Mouse (Mus musculus) frontal cortex, adult 2 months (tissue): Measurements from ENCODE around the gene Angptl8. TPM values are rescaled to one million over a fixed set of nuclear protein-coding genes. Genes with fewer than 3 reads are reported as not detected.

Experiments
- DNase-seq, 2 experiments: peaks; one replicate each; pipeline ENCODE4 v3.0.0; 2022; ENCODE audit warnings: low spot score in 1 of 2; ENCODE audit errors: extremely low spot score in 1 of 2
- polyA plus RNA-seq: library from polyadenylated mRNA; depleted of rRNA; stranded (reverse); fragments of >200 nt; gene quantifications from 2 replicates; pipeline ENCODE4 v1.2.3, GENCODE M21; 2012

Angptl8 gene
- polyA plus RNA-seq, 1 experiment, result not detected

DNA sequence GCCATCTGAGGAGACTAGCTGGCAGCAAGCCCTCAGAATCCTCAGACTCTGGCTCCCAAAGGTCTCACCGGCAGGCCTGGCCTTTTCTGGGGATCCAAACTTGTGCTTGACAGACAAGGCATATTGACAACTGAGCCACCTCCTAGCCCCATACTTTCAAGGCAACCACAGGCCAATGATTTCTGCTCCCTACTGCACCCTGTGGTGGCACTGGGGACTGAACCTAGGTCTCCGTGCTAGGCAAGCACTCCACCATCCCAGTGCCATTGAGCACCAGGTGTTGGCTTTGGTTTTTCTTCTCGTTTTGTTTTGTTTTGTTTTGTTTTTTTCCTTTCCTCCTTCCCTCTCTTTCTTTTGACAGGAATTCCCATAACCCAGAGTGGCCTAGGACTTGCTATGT lies 26.7 kb upstream of the Angptl8 start:
- DNase-seq, result no peak

GRCm38 (mm10) chr9:21811170-21811569 lies 24.1 kb upstream of the Angptl8 start:
- no peak for DNase-seq

GRCm38 (mm10) chr9:21816716-21817305 lies 18.5 kb upstream of the Angptl8 start:
- DNase-seq, result no peak

GRCm38 (mm10) chr9:21818125-21818524 lies 17.2 kb upstream of the Angptl8 start:
- no peak for DNase-seq

GRCm38 (mm10) chr9:21818561-21818960 lies 16.7 kb upstream of the Angptl8 start:
- no peak for DNase-seq

GRCm38 (mm10) chr9:21819181-21819729 lies 16.1 kb upstream of the Angptl8 start:
- no peak for DNase-seq

DNA sequence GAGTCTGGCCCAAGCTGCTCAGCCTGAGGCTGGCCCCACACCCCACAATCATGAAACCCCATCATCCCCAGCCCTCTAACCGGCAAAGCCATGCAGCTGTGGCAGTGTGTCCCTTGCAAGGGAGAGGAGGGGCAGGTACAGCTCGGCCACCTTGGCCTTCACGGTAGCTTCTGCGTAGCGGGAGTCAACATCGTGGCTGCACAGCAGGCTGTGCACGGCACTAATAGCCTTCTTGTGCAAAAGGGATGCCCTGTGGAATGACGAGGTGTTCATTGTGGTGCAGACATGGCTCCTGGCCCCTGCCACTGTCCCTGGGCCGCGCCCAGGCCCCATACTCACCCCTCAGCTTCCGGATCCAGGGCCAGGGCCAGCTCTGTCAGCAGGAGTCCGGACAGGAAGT lies 15.1 kb upstream of the Angptl8 start:
- no peak for DNase-seq

DNA sequence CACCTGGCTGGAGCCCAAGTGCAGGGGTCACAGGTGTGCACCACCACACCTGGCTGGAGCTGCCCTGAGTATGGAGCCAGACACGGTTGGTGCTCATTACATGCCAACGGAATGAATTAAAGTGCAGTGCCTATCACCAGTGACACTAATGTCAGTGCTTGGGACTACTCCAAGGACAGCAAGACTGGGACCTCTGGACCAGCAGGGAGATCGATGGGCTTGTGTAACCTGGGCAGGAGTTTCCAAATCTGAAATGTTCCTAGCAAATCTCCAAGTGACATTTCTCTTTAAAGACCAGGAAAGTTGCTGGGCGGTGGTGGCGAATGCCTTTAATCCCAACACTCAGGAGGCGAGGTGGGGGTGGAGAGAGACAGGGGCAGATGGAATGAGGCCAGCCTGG lies 12.6 kb upstream of the Angptl8 start:
- DNase-seq, result no peak

- DNase-seq, result no peak
These were observed 11.4 kb upstream of the Angptl8 start for GRCm38 (mm10) chr9:21823957-21824356.

DNA sequence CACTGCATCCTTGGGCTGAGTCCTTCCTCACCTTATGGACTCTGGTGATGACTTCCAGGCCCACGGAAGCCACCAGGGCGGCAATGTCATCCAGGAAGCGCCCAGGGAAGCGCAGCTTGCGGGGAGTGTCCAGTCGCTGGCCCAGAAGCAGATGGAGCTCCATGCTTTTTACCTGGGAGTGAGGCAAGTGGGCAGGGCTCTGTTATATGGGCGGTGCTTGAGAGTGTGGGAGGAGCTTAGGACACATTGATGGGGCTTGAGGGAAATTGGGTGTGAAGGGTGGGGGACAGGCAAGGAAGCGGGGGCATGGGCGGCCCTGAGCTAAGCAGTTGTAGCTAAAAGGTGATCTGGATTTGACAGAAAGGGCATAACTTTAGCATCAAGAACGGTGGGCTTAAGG lies 10.9 kb upstream of the Angptl8 start:
- DNase-seq, result no peak

- no peak for DNase-seq
These were observed 5.4 kb upstream of the Angptl8 start for GRCm38 (mm10) chr9:21829834-21830460.

- DNase-seq, result no peak
These were observed 4.9 kb upstream of the Angptl8 start for GRCm38 (mm10) chr9:21830461-21830850.

DNA sequence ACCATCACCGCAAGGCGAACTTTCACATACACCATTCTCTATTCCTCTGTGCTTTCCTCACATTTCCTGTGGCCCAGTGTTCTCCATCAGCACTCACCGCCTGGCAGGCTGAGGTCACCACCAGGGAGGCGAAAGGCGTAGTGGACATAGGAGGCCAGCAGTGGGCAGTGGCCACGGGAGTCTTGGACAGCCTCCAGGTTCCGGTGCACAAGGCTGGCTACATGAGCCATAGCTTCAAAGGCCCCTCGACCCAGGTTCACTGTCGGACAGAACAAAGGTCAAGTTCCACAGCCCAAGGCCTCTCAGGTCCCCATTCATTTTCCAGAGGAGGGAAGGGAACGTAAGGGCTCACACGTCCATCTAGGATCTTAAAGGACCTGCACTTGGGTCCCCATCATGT lies 4.4 kb upstream of the Angptl8 start:
- DNase-seq, result no peak

DNA sequence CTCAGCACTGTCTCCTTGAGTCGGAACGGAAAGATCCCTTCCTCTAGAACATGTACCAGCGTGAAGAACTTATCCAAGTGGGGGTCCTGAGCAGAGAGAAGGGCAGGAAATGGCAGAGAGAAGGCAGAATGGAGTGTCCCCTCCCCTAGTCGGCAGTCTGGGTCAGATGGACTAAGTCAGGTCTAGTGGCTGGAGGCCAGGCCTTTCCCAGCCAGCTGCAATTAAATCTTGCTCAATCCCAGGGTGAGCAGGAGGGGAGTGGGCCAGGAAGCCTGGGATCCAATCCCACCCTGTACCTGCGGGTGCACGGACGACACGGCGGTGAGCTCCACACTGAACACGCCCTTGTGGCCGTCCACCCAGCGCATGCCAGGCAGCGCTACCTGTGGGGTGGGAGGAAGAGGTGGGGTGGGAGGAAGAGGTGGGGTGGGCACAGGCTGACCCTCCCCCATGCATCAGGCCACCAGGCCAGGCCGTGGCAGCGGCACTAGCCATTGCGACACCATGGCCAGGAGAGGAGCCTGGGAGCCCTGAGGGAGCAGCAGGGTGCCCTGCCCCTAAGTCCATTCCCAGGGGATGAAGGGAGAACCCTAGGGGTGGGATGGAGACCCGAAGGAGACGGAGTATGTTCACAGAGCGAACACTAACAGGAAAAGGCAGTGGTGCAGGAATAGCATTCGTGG lies 3.6 kb upstream of the Angptl8 start:
- DNase-seq, result no peak

GRCm38 (mm10) chr9:21837690-21838089 lies 2.4 kb downstream of the Angptl8 start:
- DNase-seq, result no peak

DNA sequence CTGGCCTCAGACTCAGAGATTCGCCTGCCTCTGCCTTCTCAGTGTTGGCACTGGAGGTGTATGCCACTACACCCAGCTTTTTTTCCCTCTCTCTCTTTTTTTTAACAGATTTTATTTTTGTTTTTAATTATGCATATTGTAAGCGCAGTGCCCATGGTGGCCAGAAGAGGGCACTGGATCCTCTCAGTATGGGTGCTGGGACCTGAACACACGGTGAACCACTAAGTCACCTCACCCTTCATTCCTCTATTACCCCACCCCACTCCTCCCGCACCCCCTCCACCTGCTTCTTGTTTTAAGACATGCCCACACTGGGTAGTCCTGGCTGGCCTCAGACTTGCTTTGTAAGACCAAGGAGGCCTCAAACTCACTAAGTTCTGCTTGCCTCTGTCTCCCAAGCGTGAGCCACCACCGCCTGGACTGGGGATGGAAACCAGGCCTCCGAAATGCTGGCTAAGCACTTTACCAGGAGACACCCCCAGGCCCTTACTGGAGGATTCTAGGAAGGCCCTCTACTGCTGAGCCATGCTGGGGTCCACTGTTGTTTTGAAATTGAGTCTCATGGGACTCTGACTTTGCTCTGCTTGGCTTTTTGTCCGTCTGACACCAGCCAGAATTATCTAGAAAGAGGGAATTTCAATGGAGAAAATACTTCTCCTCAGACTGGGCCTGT lies 4.9 kb downstream of the Angptl8 start:
- DNase-seq, result peak in 1 of 2 experiments; percentile 67

GRCm38 (mm10) chr9:21841340-21841739 lies 6.0 kb downstream of the Angptl8 start:
- no peak for DNase-seq

GRCm38 (mm10) chr9:21842391-21842790 lies 7.1 kb downstream of the Angptl8 start:
- DNase-seq, result no peak

DNA sequence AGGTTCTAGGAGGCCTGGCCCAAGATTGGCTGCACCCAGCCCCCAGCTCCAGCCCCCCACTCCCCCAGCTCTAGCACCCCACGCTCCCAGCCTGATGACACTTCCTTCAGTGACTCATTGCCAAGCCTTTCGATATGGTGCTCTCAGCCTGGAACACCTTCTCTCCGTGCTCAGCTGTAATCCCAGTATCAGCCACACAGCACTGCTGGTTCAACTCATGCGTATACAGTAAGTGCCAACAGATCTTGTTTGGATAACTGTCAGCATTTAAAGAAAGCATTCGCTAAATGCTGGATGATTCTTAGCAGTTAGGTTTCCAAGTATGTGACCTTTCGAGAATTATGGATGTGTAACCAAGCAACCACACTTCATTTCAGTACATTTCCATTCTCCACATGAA lies 7.8 kb downstream of the Angptl8 start:
- DNase-seq, result peak in 1 of 2 experiments; percentile 58

GRCm38 (mm10) chr9:21845381-21846080 lies 10.2 kb downstream of the Angptl8 start:
- DNase-seq, result no peak
